Mouse (Mus musculus) left cerebral cortex, adult 2 months (tissue): ENCODE results near the gene Zbtb16. TPM values are rescaled to one million over a fixed set of nuclear protein-coding genes. Genes with fewer than 3 reads are reported as not detected.

Experiments used
- DNase-seq, 2 experiments: peaks; one replicate each; pipeline ENCODE4 v3.0.0; 2021 to 2022; ENCODE audit warnings: low spot score in 2 of 2, mixed read lengths in 1 of 2; ENCODE audit errors: extremely low spot score in 1 of 2
- H3K27ac ChIP-seq: fragments of 200-600 bp; 2 replicates; pipeline ENCODE4 v1.8.1; 2022
- H3K4me3 ChIP-seq: fragments of 200-600 bp; 2 replicates; pipeline ENCODE4 v1.8.1; 2022
- CTCF ChIP-seq: fragments of 200-600 bp; IDR thresholded peaks from 2 replicates; pipeline ENCODE4 v1.8.1; 2022; ENCODE audit warnings: antibody characterized with exemption, mild to moderate bottlenecking, moderate library complexity
- intact Hi-C: fragments of 180-260 bp; cut with DNase I; formaldehyde crosslinking; loops from one replicate; pipeline ENCODE4 v1.15.1; 2025
- total RNA-seq, 2 experiments: library from RNA; stranded (reverse); gene quantifications; 2 replicates each; pipeline ENCODE4 v1.2.3; 2021

Gene Zbtb16
- total RNA-seq, 2 experiments from 2014 or later = 92.9 to 111 TPM

GRCm38 (mm10) chr9:48663052-48663433, 173.0 kb downstream of the Zbtb16 start:
- intact Hi-C loops = no loop called here
- TF ChIP-seq CTCF = no peak
- no peak for DNase-seq
- Histone ChIP-seq H3K4me3 (no peak overlapping the region), H3K27ac (peak overlapping the region; percentile 38)

GRCm38 (mm10) chr9:48662361-48663051, 173.5 kb downstream of the Zbtb16 start:
- intact Hi-C loops = no loop called here
- Histone ChIP-seq H3K4me3 (no peak overlapping the region), H3K27ac (peak overlapping the region; percentile 38)
- TF ChIP-seq CTCF = peak; percentile 39
- no peak for DNase-seq

DNA sequence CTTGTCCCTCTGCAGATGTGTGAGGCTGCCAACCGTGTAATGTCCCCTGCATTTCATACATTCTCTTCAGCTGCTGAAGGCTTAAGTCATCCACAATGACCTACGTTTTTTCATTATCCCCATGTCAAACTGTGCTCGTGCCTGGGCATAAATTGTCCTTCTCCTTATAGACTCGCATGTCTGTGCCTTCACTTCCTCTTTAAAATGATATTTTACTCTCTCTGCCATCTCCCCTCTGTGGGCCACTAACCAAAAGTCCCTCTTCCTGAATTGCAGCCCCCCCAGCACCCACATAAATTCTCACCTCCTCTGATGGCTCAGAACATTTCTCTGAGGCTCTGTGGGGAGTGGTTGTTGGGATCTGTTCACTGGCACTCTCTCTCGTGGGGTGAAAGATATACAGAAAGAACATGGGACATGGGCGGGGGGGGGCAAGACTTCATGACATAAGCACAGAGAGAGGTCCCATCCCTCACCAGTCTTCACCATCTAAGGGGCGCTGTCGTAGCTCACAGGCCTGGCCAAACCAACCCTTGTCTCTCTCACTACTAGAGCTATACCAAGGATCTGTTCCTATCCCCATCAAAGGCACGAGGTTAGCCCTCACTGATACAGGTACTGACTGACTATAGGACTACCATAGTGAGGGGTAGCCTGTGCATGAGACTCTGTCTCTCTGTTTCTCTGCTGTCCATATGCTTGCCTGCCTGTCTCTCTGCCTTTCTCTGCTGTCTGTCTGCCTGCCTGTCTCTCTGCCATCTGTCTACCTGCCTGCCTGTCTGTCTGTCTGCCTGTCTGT, 174.6 kb downstream of the Zbtb16 start:
- TF ChIP-seq CTCF = no peak
- DNase-seq = no peak
- Histone ChIP-seq H3K4me3 (no peak overlapping the region), H3K27ac (no peak overlapping the region)
- intact Hi-C loops = no loop called here

- no peak for DNase-seq
- Histone ChIP-seq H3K27ac (no peak overlapping the region), H3K4me3 (no peak overlapping the region)
- TF ChIP-seq CTCF = no peak
- intact Hi-C loops = no loop called here
Observed at GRCm38 (mm10) chr9:48655525-48656169, 180.4 kb downstream of the Zbtb16 start.

GRCm38 (mm10) chr9:48654730-48655129, 181.3 kb downstream of the Zbtb16 start:
- Histone ChIP-seq H3K4me3 (no peak overlapping the region), H3K27ac (no peak overlapping the region)
- TF ChIP-seq CTCF = no peak
- intact Hi-C loops = no loop called here
- DNase-seq = no peak

- no peak for DNase-seq
- H3K4me3 ChIP-seq = no peak overlapping the region
- intact Hi-C loops = no loop called here
- no peak for TF ChIP-seq CTCF
- H3K27ac ChIP-seq = no peak overlapping the region
Observed at GRCm38 (mm10) chr9:48653399-48654070, 182.5 kb downstream of the Zbtb16 start.

- TF ChIP-seq CTCF = no peak
- no peak overlapping the region for H3K4me3 ChIP-seq
- H3K27ac ChIP-seq = no peak overlapping the region
- DNase-seq = no peak
- intact Hi-C loops = no loop called here
Observed at GRCm38 (mm10) chr9:48652026-48652425, 184.0 kb downstream of the Zbtb16 start.

DNA sequence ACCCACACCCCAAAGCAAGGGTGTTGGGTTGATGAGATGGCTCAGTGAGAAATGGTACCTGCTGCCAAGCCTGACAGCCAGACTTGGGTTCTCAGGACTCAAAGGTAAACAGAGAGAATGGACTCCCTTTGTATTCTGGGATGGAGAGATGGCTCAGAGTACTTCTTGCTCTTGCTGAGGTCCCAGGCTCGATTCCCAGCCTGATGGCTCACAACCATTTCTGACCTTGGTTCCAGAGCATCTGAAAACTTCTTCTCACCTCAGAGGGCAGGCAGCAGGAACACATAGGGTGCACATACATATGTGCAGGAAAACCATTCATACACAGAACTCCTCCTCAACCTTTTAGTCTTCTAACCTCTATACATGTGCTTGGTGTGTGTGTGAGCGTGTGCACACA, 185.2 kb downstream of the Zbtb16 start:
- no peak for DNase-seq
- intact Hi-C loops = no loop called here

GRCm38 (mm10) chr9:48649851-48650685, 186.0 kb downstream of the Zbtb16 start:
- H3K27ac ChIP-seq = no peak overlapping the region
- no peak for TF ChIP-seq CTCF
- intact Hi-C loops = loop anchor here (5.0 kb wide), 2 partner anchors 72 to 87 kb away; no protein-coding TSS in a partner anchor
- peak in 1 of 2 experiments; percentile 10 for DNase-seq
- no peak overlapping the region for H3K4me3 ChIP-seq

More for the DNA sequence above, 185.2 kb downstream of the Zbtb16 start:
- no peak for TF ChIP-seq CTCF
- no peak overlapping the region for H3K4me3 ChIP-seq
- H3K27ac ChIP-seq = no peak overlapping the region

GRCm38 (mm10) chr9:48649098-48649766, 186.8 kb downstream of the Zbtb16 start:
- TF ChIP-seq CTCF = no peak; the same call in 1 of the 2 replicates
- DNase-seq = peak in 1 of 2 experiments; percentile 17
- Histone ChIP-seq H3K4me3 (peak overlapping the region; percentile 36), H3K27ac (peak overlapping the region; percentile 78)
- intact Hi-C loops = loop anchor here (5.0 kb wide), 2 partner anchors 73 to 88 kb away; no protein-coding TSS in a partner anchor
